Mouse (Mus musculus) layer of hippocampus, adult 9-11 months (tissue): Measurements from ENCODE around the gene Gba2.

ENCODE experiments used
- DNase-seq: peaks from one replicate; pipeline ENCODE4 v3.0.0; 2022

Gba2 gene

DNA sequence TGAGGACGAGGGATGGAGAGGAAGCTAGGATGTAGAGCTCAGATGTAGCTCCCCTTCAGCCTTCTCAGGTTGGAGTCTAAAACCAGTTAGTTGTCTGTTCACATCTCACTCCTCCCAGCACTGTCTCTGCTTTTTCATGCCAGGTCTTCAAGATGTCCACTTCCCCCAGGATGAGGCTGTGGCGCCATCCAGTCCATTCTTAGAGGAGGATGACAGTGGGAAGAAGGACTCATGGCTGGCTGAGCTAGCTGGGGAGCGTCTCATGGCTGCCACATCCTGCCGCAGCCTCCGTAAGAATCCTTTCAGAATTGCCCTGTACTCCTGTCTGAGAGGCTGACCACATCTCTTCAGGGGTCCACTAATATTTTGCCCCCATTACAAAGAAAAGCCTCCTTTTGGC lies 2.0 kb upstream of the Gba2 start:
- DNase-seq, result no peak

DNA sequence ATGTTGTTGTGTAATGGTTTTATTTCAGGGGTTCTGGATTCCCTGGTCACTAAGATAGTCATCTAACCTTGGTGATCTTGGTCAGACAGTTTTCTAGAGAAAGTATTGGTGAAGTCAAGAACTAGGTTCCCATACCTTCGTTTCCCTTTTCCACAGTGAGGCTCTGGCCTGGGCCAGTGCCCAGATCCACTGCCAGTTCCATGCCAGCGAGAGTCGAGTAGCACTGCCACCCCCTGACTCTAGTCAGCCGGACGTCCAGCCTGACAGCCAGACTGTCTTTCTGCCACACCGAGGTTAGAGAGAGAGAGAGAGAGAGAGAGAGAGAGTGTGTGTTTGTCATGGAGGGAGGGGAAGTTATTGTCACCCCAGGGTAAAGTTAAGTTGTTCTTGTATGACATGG lies 1.1 kb upstream of the Gba2 start:
- no peak for DNase-seq

DNA sequence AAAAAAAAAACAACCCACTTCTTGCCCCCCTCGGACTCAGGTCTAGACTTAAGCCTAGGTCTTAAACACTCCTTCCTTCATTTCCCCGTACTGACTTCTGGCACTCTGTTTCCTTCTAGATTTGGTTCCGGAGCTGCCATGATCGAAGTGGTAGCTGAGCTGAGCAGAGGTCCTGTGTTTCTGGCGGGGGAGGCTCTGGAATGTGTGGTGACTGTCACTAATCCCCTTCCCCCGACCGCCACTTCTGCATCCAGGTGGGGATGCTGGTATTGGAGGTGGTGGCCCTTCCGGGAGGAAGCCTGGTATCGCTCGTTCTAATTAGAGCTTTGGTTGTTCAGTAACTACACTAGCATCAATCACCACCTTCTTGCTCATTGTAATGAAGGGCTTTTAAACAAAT lies 583 bp upstream of the Gba2 start:
- no peak for DNase-seq

DNA sequence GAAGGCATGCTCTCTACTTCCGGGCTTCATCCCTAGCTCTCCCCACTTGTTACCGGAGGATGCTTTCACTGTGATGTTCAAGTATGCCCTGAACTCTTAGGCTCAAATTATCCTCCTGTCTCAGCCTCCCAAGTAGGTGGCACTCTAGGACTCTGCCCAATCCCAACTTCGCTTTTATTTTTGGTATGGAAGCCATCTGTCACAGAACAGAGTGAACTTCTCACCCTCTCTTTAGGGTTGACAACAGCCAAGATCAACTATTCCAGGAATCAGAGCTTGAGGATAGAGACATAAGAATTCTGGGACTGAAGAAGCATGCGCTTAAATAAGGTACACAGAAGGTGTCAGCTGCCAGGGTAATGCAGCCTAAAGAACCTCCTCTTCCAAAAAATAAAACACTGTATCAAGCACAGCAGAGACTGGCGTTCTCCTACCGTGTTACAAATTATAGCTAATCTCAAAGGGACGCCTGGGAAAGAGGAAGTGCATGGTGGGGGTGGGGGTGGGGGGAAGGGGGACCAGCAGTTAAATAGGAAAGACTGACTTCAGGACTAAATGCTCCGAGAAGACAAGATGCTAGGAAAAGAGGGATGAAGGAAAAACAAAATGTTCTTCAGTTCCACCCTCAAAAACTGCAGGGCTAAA lies 1.3 kb downstream of the Gba2 start:
- DNase-seq, result no peak

DNA sequence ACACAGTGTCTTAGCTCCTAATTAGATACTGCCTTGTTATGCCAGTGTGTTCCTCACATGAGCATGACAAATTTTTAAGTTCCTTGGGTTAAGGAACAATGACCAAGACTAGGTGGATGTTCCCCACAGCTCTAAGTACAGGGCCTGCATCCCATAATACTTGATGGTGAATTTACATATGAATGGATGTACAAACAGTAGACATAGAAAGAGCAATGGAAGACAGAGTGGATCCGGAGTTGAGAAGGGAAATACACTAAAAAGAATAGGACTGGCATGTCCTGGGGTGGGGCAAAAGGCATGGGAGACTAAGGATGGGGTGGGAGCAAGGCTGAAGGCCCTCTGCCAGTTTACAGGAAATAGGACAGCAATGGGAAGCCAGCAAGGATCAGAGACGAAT lies 3.3 kb downstream of the Gba2 start:
- DNase-seq, result no peak

DNA sequence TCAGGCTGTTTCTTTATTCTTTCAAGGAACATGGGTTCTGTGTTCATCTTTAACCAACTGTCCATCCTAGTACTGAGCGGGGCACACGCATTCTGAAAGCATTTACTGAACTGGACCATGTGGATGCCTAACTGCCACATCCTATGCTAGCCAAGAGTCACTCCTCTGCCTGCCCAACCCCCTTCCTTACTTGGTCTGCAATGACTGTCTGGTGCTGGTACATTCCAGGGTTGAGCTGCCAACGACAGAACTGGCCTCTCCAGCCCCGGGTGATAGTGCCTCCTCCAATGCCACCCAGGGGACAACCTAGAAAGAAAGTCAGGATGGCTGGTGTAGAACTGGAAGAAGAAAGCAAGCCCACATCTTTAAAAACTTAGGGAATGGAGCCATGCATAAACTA lies 5.1 kb downstream of the Gba2 start:
- no peak for DNase-seq

DNA sequence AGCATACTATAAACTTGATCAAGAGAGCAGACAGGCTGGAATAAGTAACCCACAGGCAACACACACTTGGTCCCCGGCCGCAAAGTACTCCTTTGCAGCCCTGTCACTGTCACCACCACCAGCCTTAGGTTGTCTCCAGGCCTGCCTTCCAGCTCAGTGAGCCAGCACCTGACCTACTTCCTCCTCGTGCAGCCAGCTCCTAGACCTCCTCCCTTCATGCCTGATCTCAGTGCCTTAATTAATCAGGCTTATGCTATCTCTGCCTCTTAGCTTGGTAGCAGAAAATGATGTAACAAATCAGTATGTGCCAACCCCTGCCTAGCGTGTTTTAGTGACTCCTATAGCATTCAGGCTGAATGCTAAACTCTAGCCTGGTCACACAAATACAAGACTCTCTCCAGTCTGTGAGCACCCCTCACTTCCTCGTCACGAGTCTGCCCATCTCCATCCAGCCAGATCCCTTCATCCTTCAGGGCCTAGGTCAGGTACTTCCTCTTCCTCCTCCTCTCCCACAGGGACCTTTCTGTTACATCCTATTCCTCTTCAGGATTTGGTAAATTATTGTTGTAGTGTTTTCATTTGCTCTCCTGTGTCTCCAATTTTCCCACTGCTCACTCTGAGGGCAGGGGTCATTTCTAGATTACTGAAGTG lies 7.2 kb downstream of the Gba2 start:
- no peak for DNase-seq

DNA sequence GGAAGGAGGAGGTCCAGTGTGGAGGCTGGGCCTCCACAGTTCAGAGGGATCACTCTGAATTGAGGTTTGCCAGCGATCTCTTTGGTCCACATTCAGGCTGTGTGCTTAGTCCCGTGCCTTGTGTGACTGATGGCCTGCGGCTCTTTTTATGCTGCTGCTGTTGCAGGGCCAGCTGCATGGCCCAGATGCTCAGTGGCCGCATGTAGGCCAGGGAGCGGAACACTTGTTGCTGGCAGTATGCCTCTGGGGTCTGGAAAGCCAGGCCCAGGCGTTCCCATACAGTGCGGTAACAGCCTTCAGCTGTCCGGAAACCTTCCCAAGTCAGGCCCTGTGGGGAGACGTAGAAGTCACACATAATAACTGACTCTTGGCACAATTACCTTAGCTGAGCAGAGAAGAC lies 11.5 kb downstream of the Gba2 start:
- DNase-seq, result no peak

DNA sequence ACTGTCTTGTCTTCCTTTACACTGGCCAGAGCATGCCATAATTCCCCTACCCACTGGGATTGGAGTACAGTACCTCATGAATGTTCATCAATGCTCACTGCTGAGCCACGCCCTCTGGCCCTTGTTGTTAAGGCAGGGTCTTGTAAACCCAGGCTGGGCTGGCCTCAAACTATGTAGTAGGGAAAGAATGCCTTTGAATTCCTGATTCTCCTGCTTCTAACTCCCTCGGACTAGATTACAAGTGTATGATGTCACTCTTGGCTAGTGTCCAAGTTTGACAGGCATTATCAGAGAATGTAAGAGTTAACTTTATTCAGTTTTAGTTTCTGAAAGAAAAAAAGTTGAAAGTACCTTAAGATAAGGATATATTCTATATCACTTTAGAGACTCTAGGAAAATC lies 14.4 kb downstream of the Gba2 start:
- no peak for DNase-seq

DNA sequence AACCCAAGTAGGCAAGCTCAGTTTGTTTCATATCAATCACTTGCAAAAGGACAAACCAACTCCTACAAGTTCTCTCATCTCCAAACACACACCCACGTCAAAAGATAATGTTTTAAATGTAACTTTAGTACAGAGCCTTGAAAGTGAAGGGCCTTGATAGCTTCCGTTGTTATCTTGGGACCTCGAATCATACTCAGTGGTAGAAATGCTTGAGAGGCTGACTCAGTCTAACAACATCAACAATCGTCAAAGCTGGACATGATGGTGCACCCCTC lies 15.1 kb downstream of the Gba2 start:
- DNase-seq, result no peak

DNA sequence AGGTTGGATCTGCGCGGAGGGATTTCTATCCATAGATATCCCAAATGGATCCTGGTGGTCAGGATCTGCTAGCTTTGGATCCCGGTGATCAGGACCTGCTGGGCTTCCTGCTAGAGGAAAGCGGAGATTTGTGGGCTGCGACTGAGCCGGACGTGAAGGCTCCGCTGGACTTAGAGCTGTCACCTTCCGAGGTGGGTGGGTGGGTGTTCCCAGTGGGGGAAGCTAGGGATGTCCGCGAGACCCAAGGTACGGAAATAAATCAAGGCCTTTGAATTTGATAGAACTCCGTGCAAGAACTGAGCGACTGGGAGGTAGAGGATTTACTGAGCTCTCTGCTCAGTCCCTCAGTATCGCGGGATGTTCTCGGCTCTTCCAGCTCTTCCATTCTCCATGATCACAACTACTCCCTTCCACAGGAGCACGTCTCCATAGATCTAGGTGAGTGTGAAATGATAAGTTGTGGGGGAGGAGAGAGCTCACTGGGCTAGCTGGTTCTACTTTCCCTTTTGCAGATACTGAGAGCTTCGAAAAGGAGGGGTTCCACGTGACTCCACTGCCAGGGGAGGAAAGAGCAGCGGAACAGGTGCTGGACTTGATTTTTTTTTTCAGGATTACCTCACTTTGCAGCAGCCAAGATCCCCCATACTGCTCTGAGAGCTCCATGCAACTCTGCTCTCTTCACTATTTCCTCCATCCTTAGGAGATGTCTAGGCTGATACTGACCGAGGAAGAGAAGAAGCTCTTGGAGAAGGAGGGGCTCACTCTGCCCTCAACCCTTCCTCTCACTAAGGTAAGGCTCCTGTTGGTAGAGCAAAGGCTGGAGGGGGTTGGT lies 15.7 kb downstream of the Gba2 start:
- no peak for DNase-seq

DNA sequence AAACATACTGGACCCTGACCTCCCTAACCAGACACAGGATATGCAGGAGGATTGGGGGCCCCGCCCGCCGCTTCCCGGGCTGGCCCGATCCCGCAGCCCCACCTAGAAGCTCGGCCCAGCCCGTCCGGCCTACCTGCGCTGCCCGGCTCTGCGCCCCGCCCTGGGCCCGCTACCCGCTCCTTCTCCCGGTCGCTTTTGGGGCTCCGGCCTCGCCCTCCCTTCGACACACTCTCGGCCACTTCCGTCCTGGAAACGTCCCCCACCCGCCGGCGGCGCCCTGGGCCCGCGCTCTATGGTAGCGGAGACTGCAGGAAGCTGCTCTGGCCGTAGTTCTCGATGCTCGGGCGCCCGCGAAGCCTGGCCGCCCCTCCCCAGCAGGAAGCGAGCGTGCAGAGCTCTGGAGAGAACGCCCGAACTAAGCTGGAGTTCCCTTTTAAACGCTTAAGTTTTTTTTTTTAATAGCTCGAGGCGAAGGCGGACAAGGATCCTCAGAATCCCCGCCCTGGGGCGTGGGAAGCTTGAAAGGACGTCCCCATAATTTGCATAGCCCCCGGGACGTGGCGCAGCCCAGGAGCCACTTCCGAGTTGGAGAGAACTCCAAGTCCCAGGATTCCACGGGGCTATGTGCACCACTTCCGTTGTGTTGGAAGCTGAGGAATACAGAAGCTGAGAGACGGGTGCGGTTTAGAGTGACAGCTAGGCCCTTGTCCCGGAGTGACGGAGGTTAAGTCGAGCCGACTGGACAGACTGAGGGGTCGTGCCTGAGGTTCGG lies 16.5 kb downstream of the Gba2 start, which contains the start of the genes Creb3 and Tln1:
Creb3 (plus strand) TSS at position 336 of the 772 bp plus-strand sequence.
Tln1 (minus strand) TSS at position 695 of the 772 bp plus-strand sequence.
- DNase-seq, result peak; percentile 96

DNA sequence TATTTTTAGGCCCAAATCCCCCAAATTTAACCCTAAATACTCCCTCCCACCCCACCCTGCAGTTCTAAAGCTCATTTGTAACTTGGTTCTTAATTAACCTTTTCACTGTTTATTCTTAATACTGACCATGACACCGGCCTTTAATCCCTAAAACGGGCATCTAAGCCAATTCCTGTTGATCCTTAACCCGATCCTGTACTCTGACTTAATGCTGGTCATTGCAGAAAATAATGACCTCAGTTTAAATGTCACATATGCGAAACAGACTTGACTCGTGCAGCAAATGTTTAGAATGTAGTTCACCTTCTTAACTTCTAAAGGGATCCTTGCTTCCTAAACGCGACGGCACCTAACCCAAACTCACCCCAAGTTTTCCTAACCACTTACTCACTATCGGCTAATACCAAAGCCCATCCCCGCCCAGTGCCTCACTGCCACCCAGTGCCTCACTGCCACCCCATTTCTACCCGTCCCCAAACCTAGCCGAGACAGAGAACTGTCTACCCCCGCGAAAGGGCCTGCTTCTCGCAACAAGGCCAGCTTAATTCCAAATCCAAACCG lies 17.2 kb downstream of the Gba2 start:
- no peak for DNase-seq

DNA sequence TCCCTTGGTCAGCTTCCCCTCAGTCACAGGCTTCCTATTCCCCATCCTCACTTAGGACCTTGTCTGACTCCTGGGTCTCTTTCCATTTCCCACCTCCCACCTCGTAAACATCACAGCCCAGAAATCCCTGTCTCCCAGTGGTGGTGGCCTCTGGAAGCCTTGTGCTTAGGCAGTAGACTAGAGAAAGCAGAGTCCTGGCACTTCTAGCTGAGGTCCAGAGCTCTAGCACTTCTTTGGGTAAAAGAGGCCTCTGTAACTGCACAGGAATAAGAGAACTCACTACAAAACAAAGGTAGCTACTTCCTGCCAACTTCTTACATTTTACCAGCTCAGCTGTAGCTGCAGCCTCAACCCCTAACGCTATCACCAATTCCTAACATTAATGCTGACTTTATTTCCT lies 17.7 kb downstream of the Gba2 start:
- DNase-seq, result no peak

DNA sequence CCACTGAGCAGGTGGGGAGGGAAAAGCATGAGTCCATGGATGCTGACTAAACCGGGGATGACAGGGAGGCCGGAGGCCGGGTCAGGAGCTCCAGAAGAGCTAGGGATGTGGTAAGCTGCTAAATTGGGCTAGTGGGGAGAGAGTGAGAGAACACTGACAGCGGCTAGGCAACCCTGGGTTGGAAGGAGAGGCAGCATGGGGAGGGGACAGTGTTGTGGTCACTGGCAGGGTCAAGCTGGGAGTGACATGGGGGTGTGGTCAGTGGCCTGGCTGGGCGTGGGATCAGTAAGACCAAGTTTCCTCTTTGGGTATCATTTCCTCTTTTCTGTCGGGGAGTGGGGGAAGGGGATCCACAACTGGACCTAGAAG lies 18.4 kb downstream of the Gba2 start:
- DNase-seq, result peak; percentile 85

DNA sequence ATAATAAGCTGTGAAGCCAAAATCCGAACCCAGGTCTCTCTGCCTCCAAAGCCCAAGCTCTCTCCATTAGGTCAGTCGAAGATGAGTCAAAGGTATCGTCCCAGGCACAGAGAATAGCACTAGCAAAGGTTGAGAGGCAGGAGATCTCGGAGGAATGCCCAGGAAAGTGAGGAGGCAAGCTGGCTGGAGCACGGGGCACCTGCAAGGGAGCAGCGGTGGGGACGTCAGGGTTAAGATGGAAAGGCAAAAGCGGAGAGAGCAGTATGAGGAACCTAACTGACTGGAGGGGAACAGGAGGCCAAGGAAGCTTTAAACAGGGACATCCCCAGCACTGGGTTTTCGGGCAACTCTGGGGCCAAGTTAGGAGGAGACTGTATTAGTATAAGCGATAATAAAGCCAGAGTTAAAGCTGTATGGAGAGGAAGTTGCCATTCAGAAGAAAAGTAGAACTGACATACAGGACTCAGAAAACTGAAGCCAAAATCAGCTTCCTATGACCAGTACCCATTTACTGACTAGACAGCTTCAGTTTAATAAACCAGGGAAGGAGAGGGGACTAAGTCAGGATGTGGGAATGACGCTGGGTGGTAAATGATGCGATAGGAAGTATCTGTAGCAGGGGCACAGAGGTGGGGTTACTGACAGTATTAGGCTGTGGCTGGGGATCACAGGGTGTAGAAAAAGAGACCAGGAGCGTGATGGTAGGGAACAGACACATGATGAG lies 19.0 kb downstream of the Gba2 start:
- no peak for DNase-seq

DNA sequence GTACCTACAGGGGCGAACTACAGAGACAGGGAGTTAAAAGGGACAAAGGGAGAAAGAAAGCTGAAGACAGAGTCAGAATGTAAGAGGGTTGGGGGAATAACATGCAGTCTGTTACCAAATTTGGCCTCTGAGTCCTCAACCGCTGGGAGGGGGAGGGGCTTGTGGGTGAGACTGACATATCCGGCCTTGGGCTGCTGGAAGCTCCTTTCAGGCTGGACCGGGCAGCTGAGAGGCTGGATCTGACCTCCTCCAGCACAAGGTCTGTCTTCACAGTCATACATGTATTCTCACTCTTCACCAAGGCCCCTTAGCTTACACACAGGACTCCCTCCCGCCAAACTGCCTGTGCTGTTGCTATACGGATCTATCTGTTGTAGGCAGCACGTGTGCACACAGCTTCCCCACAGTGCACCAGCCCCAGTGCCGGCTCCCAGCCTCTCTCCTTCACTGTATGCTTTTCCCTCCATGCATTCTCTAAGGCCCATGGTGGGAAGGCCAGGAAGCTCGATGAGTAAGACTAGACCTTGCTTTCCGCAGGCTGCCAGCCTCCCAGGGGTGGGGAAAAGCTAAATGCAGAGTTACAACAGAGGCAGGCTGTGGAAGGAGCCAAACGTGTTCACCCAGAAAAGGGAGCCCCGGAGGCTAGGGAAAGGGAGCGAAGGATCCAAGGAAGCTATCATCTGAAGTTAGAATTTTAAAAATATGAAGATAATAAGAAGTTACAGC lies 19.9 kb downstream of the Gba2 start:
- peak; percentile 51 for DNase-seq

DNA sequence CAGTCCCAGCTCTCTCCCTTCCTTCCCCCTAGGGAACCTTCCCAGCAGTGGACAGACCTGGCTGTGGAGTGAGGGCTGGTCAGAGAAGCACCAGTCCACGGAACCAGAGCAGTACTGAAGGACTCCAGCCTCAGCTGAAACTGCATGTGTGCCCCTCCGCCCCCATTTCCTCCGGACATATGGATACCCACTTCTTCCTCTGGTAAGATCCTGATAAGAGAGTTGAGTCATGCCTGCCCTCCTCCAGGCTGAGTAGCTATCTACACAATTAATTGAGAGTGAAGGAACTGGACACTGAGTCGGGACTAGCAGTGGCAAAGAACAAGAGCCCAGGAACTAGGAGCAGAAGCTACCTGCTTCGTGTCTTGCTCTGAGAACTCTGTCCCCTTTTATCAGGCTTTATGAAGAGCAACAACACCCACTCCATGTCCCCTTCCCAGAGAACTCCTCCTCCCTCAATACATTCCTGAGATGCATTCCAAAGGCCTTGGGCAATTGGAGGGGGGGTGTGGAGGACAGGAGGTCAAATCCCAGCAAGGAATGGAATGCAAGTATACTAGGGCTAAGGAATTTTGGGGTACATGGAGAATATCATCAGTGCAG lies 20.5 kb downstream of the Gba2 start:
- DNase-seq, result no peak

DNA sequence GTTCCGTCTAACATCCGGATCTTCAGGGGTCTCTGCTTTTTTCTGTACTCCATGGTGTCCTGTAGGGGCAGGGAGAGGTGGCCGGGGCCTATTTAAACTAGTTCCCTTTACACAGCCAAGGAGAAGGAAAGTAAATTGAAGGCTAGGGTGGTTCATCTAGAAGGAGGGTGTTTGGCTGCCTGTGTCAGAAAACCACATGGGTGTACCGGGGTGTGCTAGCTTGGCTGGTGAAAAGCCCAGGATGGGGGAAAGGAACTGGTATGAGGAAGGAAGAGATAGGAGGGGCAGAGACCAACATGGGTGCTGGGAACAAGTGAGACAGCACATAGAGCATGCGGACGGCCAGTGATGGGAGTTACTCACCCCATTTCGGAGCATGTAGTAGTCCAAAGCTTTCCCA lies 22.7 kb downstream of the Gba2 start:
- no peak for DNase-seq

DNA sequence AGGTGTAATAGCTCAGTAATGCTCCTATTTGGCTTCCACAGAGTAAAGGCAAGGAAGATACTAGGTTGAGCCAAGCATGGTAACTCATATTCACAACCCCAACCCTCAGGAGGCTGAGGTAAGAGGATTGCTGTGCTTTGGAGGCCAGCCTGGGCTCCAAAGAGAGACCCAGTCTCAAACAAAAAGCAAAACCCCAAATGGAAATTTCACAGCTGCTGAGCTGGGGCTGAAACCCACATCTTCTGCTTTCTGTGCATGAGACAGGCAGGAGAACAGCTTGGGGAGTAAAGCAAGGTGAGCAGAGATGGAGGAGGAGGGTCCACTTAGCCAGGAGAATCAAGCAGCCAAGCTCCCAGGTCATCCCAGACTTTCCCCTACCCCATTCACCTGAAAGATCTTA lies 24.8 kb downstream of the Gba2 start:
- DNase-seq, result no peak

DNA sequence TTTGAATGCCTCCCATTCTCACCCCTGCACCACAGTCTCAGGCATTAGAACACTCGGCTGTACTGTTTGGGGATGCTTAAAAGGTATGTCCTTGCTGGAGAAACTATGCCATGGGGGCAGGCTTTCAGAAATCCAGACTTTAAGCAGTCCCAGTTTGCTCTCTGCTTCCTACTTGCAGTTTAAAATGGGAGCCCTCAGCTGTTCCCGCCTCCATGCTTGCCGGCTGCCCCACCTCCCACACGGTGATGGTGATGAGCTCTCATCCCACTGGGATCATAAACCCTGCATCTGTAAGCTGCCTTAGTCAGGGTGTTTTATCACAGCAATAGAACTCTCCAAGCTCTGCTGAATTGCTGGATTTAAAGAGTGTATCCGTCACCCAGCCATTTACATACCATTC lies 26.2 kb downstream of the Gba2 start:
- DNase-seq, result peak; percentile 47
